Mouse (Mus musculus): Measurements from ENCODE around the gene Gm14327.
"Not testable (repeated sequence)": the region's sequence is repeated elsewhere in the genome, so short reads cannot be mapped to it uniquely, and the experiment has no call there.

Gm14327 gene

GRCm38 (mm10) chr2:177897046-177897578, at the start of gene Gm14327:
Gene Gm14327, plus strand, starts transcription at chr2:177897096.
- DNase-seq (ENCODE audit: low spot score in 2 of 2), result not testable (repeated sequence)

- DNase-seq (ENCODE audit: low spot score in 2 of 2), result not testable (repeated sequence)
These were observed 34.6 kb upstream of the Gm14327 start for GRCm38 (mm10) chr2:177862254-177862653.

GRCm38 (mm10) chr2:177887743-177888142, 9.2 kb upstream of the Gm14327 start:
- DNase-seq (ENCODE audit: low spot score in 2 of 2), result not testable (repeated sequence)

- DNase-seq (ENCODE audit: low spot score in 2 of 2), result not testable (repeated sequence)
These were observed 1.3 kb downstream of the Gm14327 start for GRCm38 (mm10) chr2:177898171-177898570.

- not testable (repeated sequence) for DNase-seq (ENCODE audit: low spot score in 2 of 2)
These were observed 6.4 kb downstream of the Gm14327 start for GRCm38 (mm10) chr2:177903276-177903675.

GRCm38 (mm10) chr2:177925563-177926103, 28.7 kb downstream of the Gm14327 start, which contains the start of gene Zfp972:
Gene Zfp972, minus strand, starts transcription at chr2:177925613.
- DNase-seq (ENCODE audit: low spot score in 2 of 2), result not testable (repeated sequence)
